Mouse (Mus musculus) kidney, adult 2 months (tissue): ENCODE results near the gene Cntnap1. TPM values are rescaled to one million over a fixed set of nuclear protein-coding genes. Genes with fewer than 3 reads are reported as not detected.

Source experiments
- DNase-seq: peaks from one replicate; pipeline ENCODE4 v3.0.0; 2021
- H3K27ac ChIP-seq: fragments of 200-500 bp; 2 replicates; pipeline ENCODE4 v1.5.1; 2012; ENCODE audit warnings: low read depth, low read length, control low read depth, inconsistent platforms; ENCODE audit not compliant: insufficient read depth
- H3K27me3 ChIP-seq: fragments of 200-500 bp; replicated peaks from 2 replicates; pipeline ENCODE4 v1.6.1; 2012; ENCODE audit warnings: mild to moderate bottlenecking, moderate library complexity, low read length, inconsistent platforms; ENCODE audit not compliant: control insufficient read depth, insufficient read depth
- H3K36me3 ChIP-seq: fragments of 200-500 bp; 2 replicates; pipeline ENCODE4 v1.6.1; 2012; ENCODE audit warnings: mild to moderate bottlenecking, moderate library complexity, low read length, inconsistent platforms; ENCODE audit not compliant: control insufficient read depth, insufficient read depth
- H3K4me1 ChIP-seq: fragments of 200-500 bp; 2 replicates; pipeline ENCODE4 v1.6.1; 2011; ENCODE audit warnings: low read length; ENCODE audit not compliant: control insufficient read depth, insufficient read depth
- H3K4me3 ChIP-seq: fragments of 200-500 bp; 2 replicates; pipeline ENCODE4 v1.5.1; 2011; ENCODE audit warnings: mild to moderate bottlenecking, low read depth, low read length, control low read depth; ENCODE audit not compliant: insufficient read depth
- CTCF ChIP-seq: fragments of 200-500 bp; conservative IDR thresholded peaks from 2 replicates; pipeline ENCODE4 v1.5.1; 2011; ENCODE audit warnings: low read depth, mild to moderate bottlenecking, control low read depth, low read length, moderate library complexity, mixed read lengths; ENCODE audit not compliant: insufficient read depth, insufficient read length
- POLR2A ChIP-seq: fragments of 200-500 bp; IDR thresholded peaks from one replicate; pipeline ENCODE4 v1.6.1; 2011; ENCODE audit warnings: low read depth, low read length, control low read depth
- WGBS: fragments of 180-500 bp; shearing (Covaris S2); methylation state at CpG from one replicate; pipeline ENCODE4 v1.1.7; 2018; 5-methylcytosine and 5-hydroxymethylcytosine counted together
- polyA plus RNA-seq: library from polyadenylated mRNA; depleted of rRNA; stranded (reverse); fragments of >200 nt; gene quantifications from 2 replicates; pipeline ENCODE4 v1.2.3, GENCODE M21; 2012

Cntnap1 gene
- polyA plus RNA-seq, 1 experiment: 3.6 TPM

DNA sequence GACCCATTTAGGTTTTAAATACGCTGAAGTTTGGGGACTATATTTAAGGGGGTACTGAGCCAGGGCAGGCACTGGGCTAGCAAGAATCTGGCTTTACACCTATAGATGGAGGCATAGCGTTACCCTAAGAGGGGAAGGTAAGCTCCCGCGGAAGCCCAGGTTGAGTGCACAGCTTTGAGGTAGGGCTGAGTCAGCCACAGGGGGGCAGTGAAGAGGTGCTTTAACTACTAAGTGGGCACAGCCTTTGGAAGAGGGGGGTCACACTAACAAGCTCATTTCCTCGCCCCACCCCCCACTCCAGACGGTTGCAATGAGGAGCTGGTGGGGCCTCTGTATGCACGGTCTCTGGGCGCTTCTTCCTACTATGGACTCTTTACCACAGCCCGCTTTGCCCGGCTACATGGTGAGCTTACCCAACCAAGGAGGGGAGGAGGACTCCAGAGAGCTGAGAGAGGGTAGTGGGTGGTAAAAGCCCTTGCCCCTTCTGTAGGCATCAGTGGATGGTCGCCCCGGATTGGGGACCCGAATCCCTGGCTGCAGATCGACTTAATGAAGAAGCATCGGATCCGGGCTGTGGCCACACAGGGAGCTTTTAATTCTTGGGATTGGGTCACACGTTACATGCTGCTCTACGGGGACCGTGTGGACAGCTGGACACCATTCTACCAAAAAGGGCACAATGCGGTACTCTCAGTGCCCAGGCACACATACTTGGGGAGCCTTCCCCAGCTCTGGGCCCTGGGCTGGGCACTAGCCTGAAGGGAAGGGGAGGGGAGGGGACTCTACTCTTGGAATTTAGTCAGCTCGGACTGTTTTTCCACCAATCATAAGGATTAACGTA, 6.8 kb downstream of the Cntnap1 start:
- DNase-seq: peak; percentile 50
- Histone ChIP-seq H3K4me3 (no peak overlapping the region), H3K36me3 (no peaks in the 10 kb centered on the region), H3K27ac (no peak overlapping the region), H3K27me3 (no peaks in the 10 kb centered on the region), H3K4me1 (peaks cover 17% of the 10 kb centered on the region; the same call in 1 of the 2 replicates)
- 43% methylated on average over 22 of the region's 22 CpGs for WGBS
- peak; percentile 61 for TF ChIP-seq CTCF
- no peak for TF ChIP-seq POLR2A

DNA sequence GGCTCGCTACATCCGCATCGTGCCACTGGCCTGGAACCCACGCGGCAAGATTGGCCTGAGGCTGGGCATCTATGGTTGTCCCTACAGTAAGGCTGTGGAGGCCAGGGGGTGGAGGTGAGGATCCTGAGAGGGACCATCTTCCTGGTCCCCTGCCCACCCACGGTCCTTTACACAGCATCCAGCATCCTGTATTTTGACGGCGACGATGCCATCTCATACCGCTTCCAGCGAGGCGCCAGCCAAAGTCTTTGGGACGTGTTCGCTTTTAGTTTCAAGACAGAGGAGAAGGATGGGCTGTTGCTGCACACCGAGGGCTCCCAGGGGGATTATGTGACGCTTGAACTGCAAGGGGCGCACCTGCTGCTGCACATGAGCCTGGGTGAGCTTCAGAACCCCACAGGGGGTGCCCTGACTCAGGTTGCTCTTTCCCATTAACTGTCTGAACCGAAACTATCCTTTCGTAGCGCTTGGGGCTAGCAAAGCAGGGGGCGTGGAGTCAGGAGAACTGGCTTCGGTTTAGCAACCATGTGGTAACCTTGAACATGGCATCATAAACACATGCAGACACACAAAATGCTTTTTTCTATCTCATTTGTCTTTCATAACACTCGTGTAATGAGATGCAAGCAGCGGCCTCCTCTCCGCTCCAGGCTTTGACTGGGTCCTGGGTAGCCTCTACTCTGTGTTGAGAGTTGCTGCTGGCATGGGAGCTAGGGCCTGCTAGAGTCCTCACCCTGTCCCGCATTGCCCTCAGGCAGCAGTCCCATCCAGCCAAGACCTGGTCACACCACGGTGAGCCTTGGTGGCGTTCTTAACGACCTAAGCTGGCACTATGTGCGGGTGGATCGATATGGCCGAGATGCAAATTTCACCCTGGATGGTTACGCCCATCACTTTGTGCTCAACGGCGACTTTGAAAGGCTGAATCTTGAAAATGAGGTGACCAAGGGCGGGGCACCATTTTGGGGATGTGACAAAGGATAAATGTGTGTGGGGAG, 8.0 kb downstream of the Cntnap1 start:
- Histone ChIP-seq H3K36me3 (no peaks in the 10 kb centered on the region), H3K27me3 (no peaks in the 10 kb centered on the region), H3K27ac (no peak overlapping the region), H3K4me3 (no peak overlapping the region), H3K4me1 (peaks cover 8% of the 10 kb centered on the region; the same call in 1 of the 2 replicates)
- 67% methylated on average over 36 of the region's 36 CpGs for WGBS
- DNase-seq: no peak
- TF ChIP-seq CTCF (no peak), POLR2A (no peak)

DNA sequence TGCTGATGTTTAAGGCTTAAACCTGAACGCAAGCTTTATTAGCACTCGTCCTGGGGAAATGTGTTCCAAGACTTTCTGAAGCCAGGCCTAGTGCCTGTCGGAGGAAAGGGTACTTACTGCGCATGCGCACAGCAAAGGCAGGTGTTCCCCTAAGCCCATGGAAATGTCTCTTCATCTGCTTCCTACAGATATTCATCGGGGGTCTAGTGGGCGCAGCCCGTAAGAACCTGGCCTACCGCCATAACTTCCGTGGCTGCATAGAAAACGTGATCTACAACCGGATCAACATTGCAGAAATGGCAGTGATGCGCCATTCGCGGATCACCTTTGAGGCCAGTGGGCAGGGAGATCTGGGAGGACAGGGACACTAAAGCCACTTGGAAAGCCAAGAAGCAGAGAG, 9.0 kb downstream of the Cntnap1 start:
- no peaks in the 10 kb centered on the region for H3K36me3 ChIP-seq
- H3K27me3 ChIP-seq: no peaks in the 10 kb centered on the region
- 84% methylated on average over 15 of the region's 15 CpGs for WGBS
- DNase-seq: no peak
- peaks cover 4% of the 10 kb centered on the region; the same call in 1 of the 2 replicates for H3K4me1 ChIP-seq
- H3K27ac ChIP-seq: no peak overlapping the region
- TF ChIP-seq POLR2A: no peak
- no peak for TF ChIP-seq CTCF
- H3K4me3 ChIP-seq: no peak overlapping the region

DNA sequence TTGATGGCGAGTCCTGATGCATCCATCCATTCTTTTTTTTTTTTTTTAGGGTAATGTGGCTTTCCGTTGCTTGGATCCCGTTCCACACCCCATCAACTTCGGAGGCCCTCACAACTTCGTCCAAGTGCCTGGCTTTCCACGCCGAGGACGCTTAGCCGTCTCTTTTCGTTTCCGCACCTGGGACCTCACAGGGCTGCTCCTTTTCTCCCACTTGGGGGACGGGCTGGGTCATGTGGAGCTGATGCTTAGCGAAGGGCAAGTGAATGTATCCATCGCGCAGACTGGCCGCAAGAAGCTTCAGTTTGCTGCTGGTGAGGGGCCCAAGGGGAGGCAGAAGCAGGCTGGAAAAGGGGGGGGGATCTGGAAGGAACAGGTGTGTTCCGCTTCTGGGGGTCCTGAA, 9.9 kb downstream of the Cntnap1 start:
- no peaks in the 10 kb centered on the region for H3K27me3 ChIP-seq
- H3K36me3 ChIP-seq: no peaks in the 10 kb centered on the region
- no peak for DNase-seq
- WGBS: 60% methylated on average over 17 of the region's 17 CpGs
- H3K27ac ChIP-seq: no peak overlapping the region
- no peak overlapping the region for H3K4me3 ChIP-seq
- no peak for TF ChIP-seq POLR2A
- TF ChIP-seq CTCF: no peak
- H3K4me1 ChIP-seq: no peaks in the 10 kb centered on the region; the same call in 1 of the 2 replicates

DNA sequence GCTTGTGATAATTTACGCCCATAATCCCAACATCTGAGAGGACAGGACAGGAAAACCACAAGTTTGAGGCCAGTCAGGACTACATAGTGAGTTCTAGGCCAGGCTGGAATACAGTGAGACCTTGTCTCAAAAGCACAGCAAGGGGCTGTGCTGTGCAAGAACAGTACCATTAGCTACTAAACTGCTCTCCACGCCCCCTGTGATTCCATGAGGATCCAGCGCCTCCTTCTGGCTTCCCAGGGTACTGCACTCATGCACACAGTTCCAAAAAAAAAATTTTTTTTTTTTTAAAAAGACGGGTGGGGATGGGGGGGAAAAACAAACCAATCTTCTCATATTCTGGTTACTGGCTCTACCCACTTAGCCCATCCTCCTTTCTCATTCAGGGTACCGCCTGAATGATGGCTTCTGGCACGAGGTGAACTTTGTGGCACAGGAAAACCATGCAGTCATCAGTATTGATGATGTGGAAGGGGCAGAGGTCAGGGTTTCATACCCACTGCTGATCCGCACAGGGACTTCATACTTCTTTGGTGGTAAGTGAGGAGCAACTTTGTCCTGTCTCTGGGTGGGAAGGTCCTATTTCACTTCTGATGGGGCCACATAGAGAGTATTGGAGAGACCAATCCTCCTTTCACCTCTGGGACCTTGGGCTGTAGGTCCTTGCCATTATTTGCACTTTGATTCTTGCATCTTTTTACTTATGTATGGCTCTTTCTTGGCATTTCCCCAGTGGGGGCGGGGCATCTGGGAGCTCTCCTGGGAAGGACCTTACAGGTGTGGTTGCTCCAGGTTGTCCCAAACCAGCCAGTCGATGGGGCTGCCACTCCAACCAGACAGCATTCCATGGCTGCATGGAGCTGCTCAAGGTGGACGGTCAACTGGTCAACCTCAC, 10.8 kb downstream of the Cntnap1 start:
- Histone ChIP-seq H3K4me3 (no peak overlapping the region), H3K27ac (no peak overlapping the region), H3K27me3 (no peaks in the 10 kb centered on the region), H3K36me3 (no peaks in the 10 kb centered on the region), H3K4me1 (no peaks in the 10 kb centered on the region; the same call in 1 of the 2 replicates)
- TF ChIP-seq CTCF: peak; percentile 88
- no peak for TF ChIP-seq POLR2A
- 38% methylated on average over 10 of the region's 10 CpGs for WGBS
- DNase-seq: peak; percentile 65

DNA sequence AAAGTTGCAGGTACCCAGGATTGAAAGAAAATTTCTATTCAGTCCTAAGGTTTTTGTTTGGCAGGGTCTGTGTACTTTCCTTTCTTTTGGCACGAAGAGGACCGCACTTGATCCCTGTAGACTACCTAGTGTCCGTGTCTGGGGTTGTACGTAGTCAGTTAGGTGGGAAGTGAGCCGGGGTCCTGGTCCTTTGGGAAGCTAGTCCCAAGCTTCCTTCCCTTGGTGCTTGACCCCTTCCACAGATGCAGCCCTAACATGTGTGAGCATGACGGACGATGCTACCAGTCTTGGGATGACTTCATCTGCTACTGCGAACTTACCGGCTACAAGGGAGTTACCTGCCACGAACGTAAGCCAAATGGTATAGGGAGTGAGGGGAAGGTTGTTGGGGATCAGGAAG, 11.6 kb downstream of the Cntnap1 start:
- 94% methylated on average over 11 of the region's 11 CpGs for WGBS
- no peaks in the 10 kb centered on the region for H3K4me1 ChIP-seq
- DNase-seq: no peak
- H3K27me3 ChIP-seq: no peaks in the 10 kb centered on the region
- H3K4me3 ChIP-seq: no peak overlapping the region
- no peaks in the 10 kb centered on the region for H3K36me3 ChIP-seq
- H3K27ac ChIP-seq: no peak overlapping the region
- TF ChIP-seq CTCF (no peak), POLR2A (no peak)
